Mouse (Mus musculus) T-helper 1 cell (primary cell): ENCODE results near the gene Borcs8.

Experiments used
- in situ Hi-C: fragments of 300-600 bp; cut with MboI, MseI; formaldehyde crosslinking; loops from one replicate; pipeline ENCODE4 v1.15.1; 2025; ENCODE audit warnings: high pct_unique_total_duplicates

Borcs8 gene

DNA sequence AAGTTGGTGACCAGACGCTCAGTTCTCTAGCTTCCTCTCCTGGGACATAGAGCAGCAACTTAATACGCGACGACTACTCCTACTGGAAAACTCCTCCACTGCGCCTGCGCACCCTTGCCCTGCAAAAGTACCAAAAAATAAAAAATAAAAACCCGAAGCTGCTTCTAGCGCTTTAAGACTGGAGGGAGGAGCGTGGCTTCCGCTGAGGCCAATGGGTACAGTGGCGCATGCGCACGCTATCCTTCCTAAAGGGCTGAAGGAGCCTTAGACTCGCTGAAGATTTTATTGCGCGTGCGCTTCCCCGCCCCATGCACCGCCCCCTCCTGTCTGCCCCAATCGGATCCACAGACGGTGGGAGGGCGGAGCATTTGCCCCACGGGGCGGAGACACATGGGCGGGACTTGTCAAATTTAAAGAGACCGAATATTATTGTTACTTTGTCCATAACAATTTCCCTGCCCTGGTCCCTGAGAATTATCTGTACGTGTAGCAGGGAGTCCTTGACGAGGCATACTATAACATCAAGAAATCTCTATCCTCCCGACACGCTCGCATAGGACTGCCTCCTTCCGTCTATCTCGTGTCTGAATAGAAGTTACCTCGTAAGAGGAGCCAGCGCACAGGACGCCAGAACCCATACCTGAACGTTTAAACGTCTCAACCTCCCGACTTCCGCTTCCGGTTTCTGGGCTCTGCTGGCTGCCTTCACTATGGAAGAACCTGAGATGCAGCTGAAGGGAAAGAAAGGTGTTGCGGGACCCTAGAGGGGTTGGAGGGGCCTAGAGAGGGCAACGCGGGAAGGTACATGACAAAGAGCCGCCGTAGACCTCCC, at the start of gene Borcs8, which contains the start of the genes Rfxank and Mef2b:
Gene Borcs8, plus strand, starts transcription at position 474 of the 832 bp plus-strand sequence.
Gene Rfxank, minus strand, starts transcription at position 129 of the 832 bp plus-strand sequence.
Gene Mef2b, plus strand, starts transcription at position 686 of the 832 bp plus-strand sequence.
- in situ Hi-C loops: no loop called here

DNA sequence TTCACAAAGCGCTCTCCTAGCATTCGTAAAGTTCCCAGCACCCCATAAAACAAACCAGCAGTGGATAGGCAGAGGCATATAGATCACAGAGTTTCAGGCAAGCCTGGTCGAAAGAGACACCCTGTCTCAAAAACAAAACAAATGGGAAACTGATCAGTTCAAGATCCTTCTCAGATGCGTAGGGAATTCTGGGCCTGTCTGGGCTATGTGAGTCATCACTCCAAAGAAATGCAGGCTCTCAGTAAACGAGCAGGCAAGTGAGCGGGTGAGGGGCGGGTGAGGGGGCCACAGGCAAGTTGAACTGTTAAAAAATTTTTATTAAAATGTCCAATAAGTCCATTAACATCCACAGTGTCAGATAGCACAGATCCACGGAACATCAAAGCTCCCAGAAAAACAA, 46.5 kb upstream of the Borcs8 start:
- in situ Hi-C loops: no loop called here

DNA sequence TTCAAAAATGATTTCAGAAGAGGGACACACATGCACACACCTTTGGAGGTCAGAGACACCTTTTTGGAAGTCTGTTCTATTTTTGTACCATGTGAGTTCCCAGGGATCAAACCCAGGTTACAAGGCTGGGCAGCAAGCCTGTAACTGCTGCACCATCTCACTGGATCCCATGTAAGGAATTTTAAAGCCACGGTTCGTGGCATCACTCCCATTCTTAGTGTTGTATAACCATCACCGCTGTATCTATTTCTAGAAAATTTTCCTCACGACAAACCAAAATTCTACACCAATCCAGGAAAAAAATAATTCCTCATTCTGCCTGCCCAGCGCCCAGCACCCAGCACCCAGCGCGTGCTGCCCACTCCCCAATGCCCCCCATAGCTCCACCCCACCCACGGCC, 40.0 kb upstream of the Borcs8 start:
- in situ Hi-C loops: no loop called here

DNA sequence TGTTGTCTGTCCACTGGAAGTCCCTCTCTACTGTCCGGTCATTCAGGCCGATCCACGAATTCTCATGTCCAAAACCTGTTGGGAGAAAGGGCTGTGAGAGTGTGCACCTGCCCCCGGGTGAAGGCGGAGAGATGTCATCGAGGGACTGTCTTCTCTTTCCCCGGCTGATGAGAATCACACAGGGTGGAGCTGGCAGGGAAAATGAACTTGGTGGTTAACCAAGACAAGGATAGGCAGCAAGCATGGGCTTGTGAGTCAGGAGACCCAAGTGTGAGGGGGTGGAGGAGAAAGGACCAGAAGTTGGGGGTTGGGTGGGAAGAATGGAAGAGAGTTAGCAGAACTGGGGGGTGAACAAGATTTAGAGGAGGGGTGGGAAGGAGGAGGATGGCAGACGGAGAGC, 39.1 kb upstream of the Borcs8 start:
- in situ Hi-C loops: loop anchor here (10.0 kb wide), 1 partner anchor 65 kb away; no protein-coding TSS in a partner anchor

DNA sequence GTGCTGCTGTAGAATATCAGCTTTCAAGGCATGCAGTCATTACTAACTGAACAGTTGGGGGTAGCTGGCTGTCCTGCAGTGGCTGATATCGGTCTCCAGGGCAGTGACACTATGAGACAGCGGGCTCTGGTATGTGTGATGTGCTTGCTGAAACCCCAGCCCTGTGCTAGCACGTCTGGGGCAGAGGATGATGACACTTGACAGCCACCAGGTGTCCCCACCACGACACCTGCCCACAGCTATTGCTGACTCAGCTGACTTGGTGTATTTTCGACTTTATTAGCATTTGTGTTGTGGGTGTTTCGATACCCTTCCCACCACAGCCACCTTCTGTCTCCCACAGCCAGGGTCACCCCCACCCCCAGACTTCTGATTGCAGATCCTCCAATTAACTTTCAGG, 34.8 kb upstream of the Borcs8 start:
- in situ Hi-C loops: loop anchor here (10.0 kb wide), 1 partner anchor 60 kb away; no protein-coding TSS in a partner anchor

DNA sequence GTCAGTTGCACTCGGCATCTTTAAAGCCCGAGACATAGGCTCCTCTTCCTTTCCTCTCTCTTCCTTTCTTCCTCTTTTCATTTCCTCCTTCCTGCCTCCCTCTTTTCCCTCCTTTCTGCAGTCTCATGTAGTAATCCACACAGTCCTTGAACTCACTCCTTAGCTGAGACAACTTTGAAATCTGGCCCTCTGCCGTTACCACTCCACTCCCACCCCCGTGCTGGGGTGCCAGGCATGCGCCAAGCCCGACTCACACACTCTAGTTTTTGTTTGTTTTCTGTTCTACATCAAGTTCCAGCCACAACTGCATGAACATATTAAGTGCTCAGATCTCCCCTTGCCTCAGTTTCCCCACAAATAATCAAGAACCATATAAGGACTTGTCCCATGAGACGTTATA, 34.4 kb upstream of the Borcs8 start:
- in situ Hi-C loops: loop anchor here (10.0 kb wide), 1 partner anchor 60 kb away; no protein-coding TSS in a partner anchor

DNA sequence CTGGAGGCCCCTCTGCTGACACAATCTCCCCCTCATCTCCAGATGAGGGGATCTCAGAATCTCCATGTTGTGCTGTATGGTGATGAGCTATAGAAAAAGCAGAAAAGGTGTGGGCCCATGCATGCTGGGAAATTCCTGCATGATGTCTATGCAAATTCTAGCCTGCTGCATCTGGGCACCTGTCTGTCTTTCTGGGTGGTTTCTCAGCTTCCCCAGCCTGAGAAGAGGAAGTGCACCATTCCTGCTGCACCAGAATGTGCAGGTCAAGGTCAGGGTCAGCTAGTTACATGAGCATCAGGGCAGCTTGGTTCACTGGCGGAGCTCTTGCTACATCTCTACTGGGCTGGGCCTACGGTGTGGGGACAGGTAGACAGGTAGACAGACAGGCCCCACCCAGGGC, 28.8 kb upstream of the Borcs8 start:
- in situ Hi-C loops: no loop called here

DNA sequence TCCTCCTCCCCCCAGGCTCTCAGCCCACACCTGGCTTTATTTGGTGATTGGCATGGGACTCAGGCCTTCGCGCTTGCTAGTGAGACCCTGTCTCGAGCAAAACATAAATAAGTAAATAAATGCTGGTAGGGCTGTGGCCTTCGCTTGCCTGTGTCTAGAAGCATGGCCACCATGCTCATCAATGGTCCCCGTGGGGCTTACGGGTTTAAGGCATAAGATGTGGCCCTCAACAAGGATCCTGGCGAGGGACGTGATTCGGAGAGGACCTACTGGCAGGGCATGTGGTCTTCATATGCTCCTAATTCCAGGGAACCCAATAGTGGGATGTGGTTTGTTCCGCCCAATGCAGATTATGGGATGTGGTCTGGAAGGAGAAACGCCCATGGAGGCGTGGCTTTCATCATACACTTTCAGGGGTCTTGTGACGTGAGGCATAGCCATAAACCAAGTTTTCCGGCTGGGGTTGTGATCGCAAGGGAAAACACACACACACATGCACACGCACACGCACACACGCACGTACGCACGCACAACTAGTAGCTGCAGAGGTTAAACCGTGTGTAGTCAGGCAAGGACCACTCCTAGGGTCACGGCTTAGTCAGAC, 28.0 kb upstream of the Borcs8 start:
- in situ Hi-C loops: no loop called here

DNA sequence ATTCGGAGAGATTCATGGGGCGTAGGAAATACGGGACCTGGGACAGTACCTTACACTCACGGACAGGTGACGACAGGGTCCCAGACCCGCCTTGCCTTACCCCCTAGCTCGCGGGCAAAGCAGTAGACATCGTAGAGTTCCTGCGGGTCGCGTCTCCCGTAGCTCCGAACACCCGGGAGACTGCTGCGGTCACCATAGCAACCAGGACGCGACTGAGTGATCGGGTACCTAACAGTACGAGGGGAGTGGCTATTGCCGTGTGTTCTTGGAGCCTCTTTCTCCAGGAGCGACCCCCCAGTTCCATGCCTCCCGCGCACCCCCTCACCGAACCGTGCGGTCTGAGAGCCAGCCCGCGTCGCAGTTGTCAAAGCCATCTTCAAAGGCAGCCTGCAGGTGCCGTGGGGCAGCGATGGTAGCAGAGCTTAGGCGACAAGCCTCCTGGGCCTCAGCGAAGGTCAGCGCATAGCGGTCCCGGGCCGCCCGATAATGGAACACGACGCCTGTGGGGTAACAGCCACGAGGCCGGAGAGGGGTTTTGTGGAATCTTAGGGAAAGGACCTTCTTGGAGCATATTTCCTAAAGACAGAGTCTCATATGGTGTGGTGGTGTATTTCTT, 26.8 kb upstream of the Borcs8 start:
- in situ Hi-C loops: no loop called here

DNA sequence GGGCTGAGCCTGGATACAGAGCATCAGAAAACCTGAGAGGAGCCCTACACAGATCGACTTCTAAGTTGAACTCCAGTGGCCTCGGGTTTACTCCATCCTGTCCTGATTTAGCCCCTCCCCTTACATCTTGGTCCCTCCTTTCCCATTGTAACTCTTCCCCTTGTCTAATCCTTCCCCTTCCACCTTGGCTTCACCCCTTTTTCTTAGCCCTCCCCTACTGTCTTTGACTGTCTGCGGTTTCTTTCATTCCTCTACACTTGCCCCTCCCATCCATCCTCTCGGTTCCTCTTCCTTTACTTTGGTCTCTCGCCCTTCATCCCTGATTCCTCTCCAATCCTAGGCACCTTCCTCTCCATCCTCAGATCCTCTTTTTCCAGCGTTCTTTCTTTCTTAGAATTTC, 24.8 kb upstream of the Borcs8 start:
- in situ Hi-C loops: no loop called here

DNA sequence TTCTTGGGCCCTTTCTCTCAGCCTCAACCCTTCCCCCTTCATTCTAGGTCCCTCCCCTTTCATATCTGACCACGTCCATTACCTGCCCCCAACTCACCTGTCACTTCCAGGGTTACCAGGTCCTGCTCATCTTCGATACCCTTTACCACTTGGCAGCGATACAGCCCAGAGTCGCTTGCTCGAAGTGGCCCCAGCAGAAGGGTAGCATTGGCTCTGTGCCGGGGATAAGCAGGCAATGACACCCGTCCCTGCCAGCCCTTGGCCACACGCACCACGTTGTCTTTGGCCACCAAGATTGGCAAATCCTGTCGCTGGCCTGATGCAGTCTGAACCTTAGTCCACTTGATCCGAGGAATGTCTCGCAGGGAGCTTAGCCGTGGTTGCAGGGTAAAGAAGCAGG, 24.4 kb upstream of the Borcs8 start:
- in situ Hi-C loops: no loop called here

DNA sequence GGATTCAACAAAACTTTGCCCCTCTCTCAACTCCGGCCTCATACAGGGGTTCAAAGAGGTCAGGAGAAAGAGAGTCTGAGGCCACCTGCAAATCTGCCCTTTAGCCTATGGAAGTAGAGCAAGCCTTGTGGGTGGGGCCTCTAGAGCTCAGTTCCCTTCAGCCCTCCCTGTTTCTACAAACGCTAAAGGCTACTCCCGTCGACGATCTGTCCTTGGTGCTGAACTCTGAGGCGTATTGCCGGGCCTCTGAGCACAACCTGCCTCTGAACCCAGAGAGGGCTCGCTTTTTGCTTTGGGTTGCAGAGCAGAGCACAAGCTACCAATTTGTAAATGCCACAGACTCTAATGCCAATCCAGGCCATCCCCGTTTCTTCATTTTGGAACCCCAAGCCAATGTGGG, 21.7 kb upstream of the Borcs8 start:
- in situ Hi-C loops: no loop called here

DNA sequence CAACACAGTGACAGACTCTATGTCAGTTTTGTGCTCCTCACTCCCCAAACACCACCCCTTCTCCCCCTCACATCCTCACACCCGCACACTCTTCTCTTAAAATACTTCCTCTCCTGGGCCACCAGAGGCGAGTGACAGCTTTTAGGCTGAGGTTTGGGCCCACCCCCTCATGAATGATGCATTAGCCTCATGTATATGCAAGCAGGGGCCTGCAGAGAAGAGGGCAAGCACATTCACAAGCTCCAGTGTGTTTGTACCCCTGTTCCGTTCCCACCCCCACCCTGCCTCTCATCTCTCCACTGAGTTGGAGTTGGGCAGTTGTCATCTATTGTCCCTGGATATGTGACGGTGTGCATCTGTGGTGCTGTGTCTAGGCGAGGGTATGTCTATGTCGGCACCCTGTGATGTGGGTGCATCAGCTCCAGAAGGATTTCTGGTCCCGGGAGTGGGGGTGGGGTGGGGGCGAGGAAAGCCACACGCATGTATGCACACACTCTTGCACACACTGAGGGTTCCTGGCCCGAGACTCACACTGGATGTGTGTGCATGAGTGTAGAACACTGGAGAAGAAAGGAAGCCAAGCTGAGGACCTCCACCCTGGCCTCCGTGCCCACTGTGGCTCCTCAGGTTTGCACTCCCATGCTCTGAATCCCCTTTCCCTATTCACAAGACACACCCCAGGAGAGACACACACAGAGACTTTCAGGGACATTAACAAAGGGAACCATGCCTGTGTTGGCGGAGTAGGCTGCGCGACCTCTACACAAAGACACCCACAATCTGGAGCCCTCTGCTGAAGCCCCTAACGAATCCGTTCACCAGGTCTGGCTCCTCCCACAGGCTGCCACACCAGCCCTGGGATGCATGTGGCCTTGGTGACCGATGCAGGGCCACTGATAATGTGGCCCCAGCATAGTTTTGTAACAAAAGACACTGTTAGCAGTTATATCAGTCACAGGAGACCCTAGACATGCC, 20.3 kb upstream of the Borcs8 start:
- in situ Hi-C loops: no loop called here

DNA sequence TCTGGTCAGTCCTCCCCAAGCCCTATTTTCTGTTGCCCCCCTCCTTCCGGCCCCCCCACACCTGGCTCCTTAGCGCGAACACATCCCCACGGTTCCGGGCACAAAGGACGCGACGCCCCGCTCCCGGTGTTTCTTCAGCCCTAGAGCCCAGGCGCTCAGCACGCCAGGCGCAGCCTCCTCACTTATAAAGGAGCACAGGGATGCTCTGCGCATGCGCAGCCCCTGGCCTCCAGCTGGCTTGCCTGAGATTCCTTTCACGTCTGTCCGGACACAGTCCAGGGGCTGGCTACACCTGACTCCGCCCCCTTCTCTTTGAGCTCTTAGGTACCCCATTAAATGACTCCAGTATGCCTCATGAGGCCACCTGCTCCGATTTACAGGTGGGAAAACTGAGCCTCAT, 18.6 kb upstream of the Borcs8 start, which contains the start of gene Ncan:
Gene Ncan, minus strand, starts transcription at position 207 of the 400 bp plus-strand sequence.
- in situ Hi-C loops: no loop called here

DNA sequence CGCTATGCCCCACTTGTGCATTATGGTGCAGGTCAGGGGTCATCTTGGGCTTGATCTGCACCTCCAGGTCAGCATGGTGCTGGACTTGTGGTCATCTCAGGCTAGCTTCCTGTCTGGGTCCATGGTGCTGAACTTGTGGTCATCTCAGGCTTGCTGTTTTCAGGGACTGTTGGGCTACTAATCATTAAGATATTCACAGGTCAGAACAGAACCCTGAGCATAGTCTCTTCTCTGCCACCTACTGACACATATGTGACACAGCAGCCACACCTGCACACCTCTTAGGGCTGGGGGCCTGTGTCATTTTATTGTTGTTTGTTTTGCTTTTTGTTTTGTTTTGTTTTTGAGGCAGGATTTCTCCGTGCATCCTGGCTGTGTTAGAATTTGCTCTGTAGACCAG, 16.4 kb upstream of the Borcs8 start:
- in situ Hi-C loops: no loop called here

DNA sequence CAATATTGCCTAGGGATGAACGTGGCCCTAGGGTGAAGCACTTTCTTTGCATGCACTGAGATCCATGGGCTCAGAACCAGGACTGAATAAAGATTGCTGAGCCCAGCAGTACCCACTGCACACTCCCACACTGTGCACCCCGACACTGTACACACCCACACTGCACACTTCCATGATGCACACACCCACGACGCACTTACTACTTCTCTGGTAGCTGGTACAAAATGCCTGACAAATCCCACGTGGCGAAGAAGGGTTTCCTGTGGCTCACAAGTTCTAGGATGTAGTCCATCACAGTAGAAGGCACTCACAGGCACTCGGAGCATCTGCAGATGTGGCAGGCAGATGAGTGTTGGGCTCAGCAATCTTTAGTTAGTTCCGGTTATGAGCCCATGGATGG, 14.3 kb upstream of the Borcs8 start:
- in situ Hi-C loops: no loop called here

DNA sequence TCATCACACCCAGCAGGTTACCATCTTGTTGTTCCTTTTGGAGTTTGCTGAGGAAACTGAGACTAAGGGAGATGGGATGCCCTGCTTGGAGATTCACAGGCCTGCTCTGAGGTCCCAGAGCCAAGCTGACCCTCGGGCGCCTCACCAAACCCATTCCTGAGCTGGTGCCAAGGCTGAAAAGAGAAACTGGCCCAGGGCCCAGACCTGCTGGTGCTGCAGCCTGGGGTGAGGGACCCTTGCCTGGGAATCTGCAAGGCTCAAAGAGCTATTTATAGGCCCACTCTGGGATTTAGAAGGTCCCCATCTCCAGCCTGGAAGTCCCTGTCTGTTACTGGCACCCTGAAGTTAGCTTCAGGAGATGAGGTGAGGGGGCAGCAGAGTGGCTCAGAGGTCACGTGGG, 10.9 kb upstream of the Borcs8 start:
- in situ Hi-C loops: no loop called here

DNA sequence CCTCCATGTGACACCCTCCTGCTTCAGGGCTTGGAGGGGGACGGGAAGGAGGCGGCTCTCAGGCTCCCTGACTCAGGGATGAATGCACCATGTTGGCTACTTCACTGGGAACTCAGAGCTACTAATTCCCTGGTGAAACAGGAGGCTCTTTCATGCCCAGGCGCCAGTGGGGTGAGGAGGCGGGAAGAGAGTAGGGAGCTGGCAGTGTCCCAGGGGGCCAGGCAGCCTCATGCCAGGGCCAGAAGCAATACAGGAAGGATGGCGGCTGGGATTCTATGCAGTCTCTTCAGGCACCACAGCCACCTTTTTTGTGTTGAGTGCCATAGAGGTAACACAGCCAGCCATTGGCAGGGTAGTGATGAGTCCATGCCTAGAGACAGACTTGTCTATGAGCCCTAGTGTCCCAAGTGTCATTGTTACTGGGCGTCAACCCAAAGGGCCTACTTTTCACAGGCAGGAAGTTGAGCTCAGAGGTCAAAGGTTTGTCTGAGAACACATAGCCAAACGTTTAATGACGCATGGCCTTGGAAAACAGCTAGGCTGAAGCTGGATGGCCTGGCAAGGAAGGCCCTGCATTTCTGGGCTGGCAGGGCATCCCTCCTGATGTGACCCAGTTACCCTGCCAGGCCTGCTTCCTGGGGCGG, 9.9 kb upstream of the Borcs8 start:
- in situ Hi-C loops: no loop called here

DNA sequence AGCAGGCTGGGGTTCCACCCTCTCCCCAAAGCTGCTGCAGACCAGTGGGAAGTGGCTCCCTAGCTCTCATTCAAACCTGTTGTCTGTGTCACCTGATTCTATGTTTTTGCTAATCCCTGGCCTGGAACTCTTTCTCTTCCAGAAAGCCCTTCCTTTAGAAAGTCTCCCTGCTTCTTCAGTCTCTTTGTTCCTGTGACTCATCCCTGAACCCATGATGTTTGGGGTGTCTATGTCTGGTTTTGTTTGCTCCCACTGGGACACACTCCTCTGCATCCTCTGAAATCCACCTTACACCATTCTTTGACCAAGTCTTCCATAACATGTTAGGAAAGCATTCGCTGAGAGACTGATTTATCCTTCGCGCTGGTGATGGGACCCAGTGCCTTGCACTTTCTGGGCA, 9.2 kb upstream of the Borcs8 start:
- in situ Hi-C loops: no loop called here

DNA sequence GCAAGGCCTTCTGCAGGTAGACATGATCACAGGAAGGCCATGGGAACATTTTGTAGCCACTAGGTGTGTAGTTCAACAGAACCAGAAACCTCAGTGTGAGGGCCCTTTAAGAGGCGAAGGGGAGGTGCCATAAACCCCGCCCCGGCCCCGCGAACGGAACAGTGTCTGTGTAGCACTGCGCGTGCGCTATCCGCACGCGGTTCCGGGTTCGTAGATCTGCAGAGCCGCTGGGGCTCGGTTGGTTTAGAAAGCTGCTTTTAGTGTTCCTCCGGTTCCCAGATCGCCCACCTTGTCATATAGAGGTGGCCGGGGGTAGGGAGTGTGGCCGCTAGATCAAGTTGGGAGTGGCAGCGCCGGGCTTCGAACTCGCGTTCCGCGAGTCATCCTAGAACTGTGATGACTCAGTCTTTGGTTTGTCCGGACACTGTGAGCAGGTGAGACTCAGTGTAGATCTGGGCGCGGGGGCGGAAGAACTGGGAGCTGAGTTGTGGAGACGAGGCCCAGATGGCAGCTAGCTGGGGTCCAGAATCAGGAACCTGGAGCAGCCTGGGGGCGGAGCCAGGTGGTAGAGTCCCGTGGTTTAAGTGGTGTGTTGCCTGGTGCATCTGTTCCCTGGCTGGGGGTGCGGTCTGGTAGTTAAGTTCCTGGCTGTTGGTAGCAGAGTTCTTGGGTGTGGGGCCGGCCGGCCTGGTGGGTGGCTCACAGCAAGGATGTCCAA, 8.0 kb upstream of the Borcs8 start, which contains the start of gene Nr2c2ap:
Gene Nr2c2ap, plus strand, starts transcription at position 168 of the 718 bp plus-strand sequence.
- in situ Hi-C loops: no loop called here
